Mouse (Mus musculus): ENCODE data around the gene Ptcra. TPM values are rescaled to one million over a fixed set of nuclear protein-coding genes. Genes with fewer than 3 reads are reported as not detected.

The Ptcra gene
- total and polyA plus RNA-seq, 3 experiments = 0.17 to 0.56 (median 0.34) TPM

DNA sequence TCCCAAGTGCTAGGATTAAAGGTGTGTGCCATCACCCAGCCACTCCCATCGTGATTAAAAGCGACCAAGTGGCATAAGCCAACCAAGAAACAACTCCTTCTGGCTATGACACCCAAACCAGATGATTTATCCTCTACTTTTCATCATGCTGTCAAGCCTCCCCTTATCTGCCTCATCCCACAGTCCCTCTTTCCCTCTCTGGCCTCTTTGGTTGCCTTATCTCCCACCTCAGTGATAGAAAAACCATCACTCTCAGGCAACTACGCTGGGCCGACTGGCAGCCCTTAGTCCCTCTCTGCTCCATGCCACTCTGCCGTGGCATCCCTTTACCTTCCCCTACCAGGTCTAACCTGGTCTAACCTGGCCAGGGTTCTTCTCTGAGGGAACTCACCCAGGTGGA is 23.4 kb upstream of the Ptcra start:
- Histone ChIP-seq H3K4me3 (replicated peaks in 1 of 3; ENCODE audit: low read depth in 2 of 3, low read length in 2 of 3, poor library complexity in 1 of 3) (no peak overlapping the region), H3K27ac (ENCODE audit: insufficient read depth, low read depth) (no peak overlapping the region), H3K79me2 (replicated peaks; ENCODE audit: control insufficient read depth, extremely low read depth, insufficient read depth, poor library complexity, severe bottlenecking) (peaks cover 4% of the 10 kb centered on the region), H3K4me1 (ENCODE audit: control insufficient read depth in 1 of 2, insufficient read depth in 2 of 2) (peaks cover 5 to 9% of the 10 kb centered on the region in 2 experiments; a peak in 2 of 4 replicates), H3K9ac (ENCODE audit: insufficient read depth, low read depth) (no peak overlapping the region), H3K9me3 (replicated peaks; ENCODE audit: low read length) (no peaks in the 10 kb centered on the region), H3K36me3 (replicated peaks in 1 of 2; ENCODE audit: control insufficient read depth in 1 of 2, insufficient read depth in 1 of 2, low read length in 1 of 2) (no peaks in the 10 kb centered on the region), H3K27me3 (replicated peaks) (no peaks in the 10 kb centered on the region), H3K4me2 (ENCODE audit: insufficient read depth, low read depth, poor library complexity, severe bottlenecking) (no peak overlapping the region)
- dilution Hi-C loops (cut with MboI; ENCODE audit: extremely low pct_ligation_motif_present, extremely low pct_unique_long_range_greater_than_20kb, low sequenced_read_pairs) = no loop called here
- TF ChIP-seq CTCF (conservative IDR thresholded peaks at IDR 0.05 in 1 of 2, IDR thresholded peaks at IDR 0.05 in 1 of 2; ENCODE audit: low read depth in 2 of 2, low read length in 2 of 2) (no peak), KAT2A (IDR thresholded peaks at IDR 0.05; ENCODE audit: insufficient replicate concordance, low read length) (no peak), MYC (IDR thresholded peaks at IDR 0.05; ENCODE audit: low read depth, low read length) (no peak), UBTF (IDR thresholded peaks at IDR 0.05; ENCODE audit: low read depth, low read length) (no peak), ETS1 (conservative IDR thresholded peaks at IDR 0.05; ENCODE audit: low read depth, low read length) (no peak), SMC3 (IDR thresholded peaks at IDR 0.05; ENCODE audit: low read depth, low read length) (no peak), TBP (conservative IDR thresholded peaks at IDR 0.05; ENCODE audit: low read depth, low read length) (no peak), JUND (conservative IDR thresholded peaks at IDR 0.05; ENCODE audit: low read depth, low read length) (no peak), HCFC1 (IDR thresholded peaks at IDR 0.05; ENCODE audit: low read depth, low read length) (no peak), ZC3H11A (IDR thresholded peaks at IDR 0.05; ENCODE audit: low read depth, low read length) (no peak), CHD2 (IDR thresholded peaks at IDR 0.05; ENCODE audit: low read length) (no peak), RCOR1 (conservative IDR thresholded peaks at IDR 0.05; ENCODE audit: low read depth, low read length) (no peak), GABPA (IDR thresholded peaks at IDR 0.05; ENCODE audit: insufficient replicate concordance, low read depth, low read length) (no peak), TCF12 (IDR thresholded peaks at IDR 0.05; ENCODE audit: low read depth, low read length) (no peak), MAFK (IDR thresholded peaks at IDR 0.05; ENCODE audit: insufficient replicate concordance, low read length) (no peak), EP300 (IDR thresholded peaks at IDR 0.05; ENCODE audit: low read length) (no peak), USF1 (IDR thresholded peaks at IDR 0.05; ENCODE audit: low read depth, low read length) (no peak), RAD21 (IDR thresholded peaks at IDR 0.05; ENCODE audit: low read depth, low read length) (no peak), SIN3A (IDR thresholded peaks at IDR 0.05; ENCODE audit: low read length) (no peak), BHLHE40 (IDR thresholded peaks at IDR 0.05; ENCODE audit: low read depth, low read length) (no peak)
- DNase-seq (ENCODE audit: extremely low read depth) = no peak
- in situ Hi-C loops (cut with MboI; ENCODE audit: low pct_ligation_motif_present, low pct_unique_long_range_greater_than_20kb, low sequenced_read_pairs) = loop anchor here (10.0 kb wide), 1 partner anchor 98 kb away; no protein-coding TSS in a partner anchor

GRCm38 (mm10) chr17:46783222-46783565 is 19.7 kb upstream of the Ptcra start:
- Histone ChIP-seq H3K4me2 (ENCODE audit: insufficient read depth, low read depth, poor library complexity, severe bottlenecking) (no peak overlapping the region), H3K27me3 (replicated peaks) (no peaks in the 10 kb centered on the region), H3K79me2 (replicated peaks; ENCODE audit: control insufficient read depth, extremely low read depth, insufficient read depth, poor library complexity, severe bottlenecking) (peaks cover 39% of the 10 kb centered on the region), H3K27ac (ENCODE audit: insufficient read depth, low read depth) (0 out of 2 replicates have a peak overlapping the region, but pooled peaks have one; percentile 13), H3K9ac (ENCODE audit: insufficient read depth, low read depth) (no peak overlapping the region), H3K9me3 (replicated peaks; ENCODE audit: low read length) (no peaks in the 10 kb centered on the region), H3K4me3 (replicated peaks in 1 of 3; ENCODE audit: low read depth in 2 of 3, low read length in 2 of 3, poor library complexity in 1 of 3) (peak overlapping the region in 2 of 3 experiments; percentile 19 to 65), H3K36me3 (replicated peaks in 1 of 2; ENCODE audit: control insufficient read depth in 1 of 2, insufficient read depth in 1 of 2, low read length in 1 of 2) (peaks cover 25% of the 10 kb centered on the region in 2 experiments), H3K4me1 (ENCODE audit: control insufficient read depth in 1 of 2, insufficient read depth in 2 of 2) (peaks cover 10 to 29% of the 10 kb centered on the region in 2 experiments)
- no peak for DNase-seq (ENCODE audit: extremely low read depth)
- TF ChIP-seq BHLHE40 (IDR thresholded peaks at IDR 0.05; ENCODE audit: low read depth, low read length) = no peak
- TF ChIP-seq TCF12 (IDR thresholded peaks at IDR 0.05; ENCODE audit: low read depth, low read length) = no peak
- TF ChIP-seq RCOR1 (conservative IDR thresholded peaks at IDR 0.05; ENCODE audit: low read depth, low read length) = no peak
- TF ChIP-seq ETS1 (conservative IDR thresholded peaks at IDR 0.05; ENCODE audit: low read depth, low read length) = no peak
- no peak for TF ChIP-seq MAX (IDR thresholded peaks at IDR 0.05; ENCODE audit: low read length)
- no peak for TF ChIP-seq CHD2 (IDR thresholded peaks at IDR 0.05; ENCODE audit: low read length)
- TF ChIP-seq MEF2A (IDR thresholded peaks at IDR 0.05; ENCODE audit: borderline replicate concordance, low read depth, low read length) = no peak
- TF ChIP-seq HCFC1 (IDR thresholded peaks at IDR 0.05; ENCODE audit: low read depth, low read length) = peak; percentile 5; the same call in 1 of the 2 replicates
- no peak for TF ChIP-seq NRF1 (IDR thresholded peaks at IDR 0.05; ENCODE audit: low read depth, low read length)
- 0 out of 2 replicates have a peak, but pooled peaks have one; percentile 31 for TF ChIP-seq TBP (conservative IDR thresholded peaks at IDR 0.05; ENCODE audit: low read depth, low read length)
- no peak for TF ChIP-seq E2F4 (IDR thresholded peaks at IDR 0.05; ENCODE audit: insufficient replicate concordance, low read depth, low read length)
- in situ Hi-C loops (cut with MboI; ENCODE audit: low pct_ligation_motif_present, low pct_unique_long_range_greater_than_20kb, low sequenced_read_pairs) = loop anchor here (10.0 kb wide), 1 partner anchor 102 kb away; no protein-coding TSS in a partner anchor
- dilution Hi-C loops (cut with MboI; ENCODE audit: extremely low pct_ligation_motif_present, extremely low pct_unique_long_range_greater_than_20kb, low sequenced_read_pairs) = no loop called here
